Mouse (Mus musculus): ENCODE measurements around the gene Prss45.

DNA sequence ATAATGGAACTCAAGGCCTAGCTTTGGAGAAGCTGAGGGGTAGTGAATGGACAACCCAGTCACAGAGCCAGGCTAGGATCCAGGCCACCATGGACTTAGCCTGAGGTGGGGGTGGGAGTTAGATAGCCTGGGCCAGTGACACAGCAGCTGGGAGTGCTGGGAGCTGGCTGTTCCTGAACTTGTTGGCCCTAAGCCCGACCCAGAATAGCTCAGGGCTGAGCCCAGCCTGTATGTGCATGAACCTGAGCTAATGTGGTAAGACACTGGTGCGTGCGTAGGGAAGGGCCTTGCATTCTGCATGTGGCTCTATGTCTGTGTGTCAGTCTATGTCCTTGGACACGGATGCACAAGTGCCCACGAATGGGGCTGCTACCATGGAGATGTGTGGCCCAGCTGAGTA, 43.5 kb downstream of the Prss45 start:
- no peak for TF ChIP-seq MAX (IDR thresholded peaks at IDR 0.05; ENCODE audit: low read length)
- no peak for TF ChIP-seq E2F4 (IDR thresholded peaks at IDR 0.05; ENCODE audit: insufficient replicate concordance, low read depth, low read length)

Measured in CH12.LX (cell line).